Mouse (Mus musculus): Measurements from ENCODE around the gene Slc35f4. TPM values are rescaled to one million over a fixed set of nuclear protein-coding genes. Genes with fewer than 3 reads are reported as not detected.
"Not testable (repeated sequence)": the region's sequence is repeated elsewhere in the genome, so short reads cannot be mapped to it uniquely, and the experiment has no call there.

The Slc35f4 gene
- total RNA-seq, 2 experiments from 2014 or later: not detected

DNA sequence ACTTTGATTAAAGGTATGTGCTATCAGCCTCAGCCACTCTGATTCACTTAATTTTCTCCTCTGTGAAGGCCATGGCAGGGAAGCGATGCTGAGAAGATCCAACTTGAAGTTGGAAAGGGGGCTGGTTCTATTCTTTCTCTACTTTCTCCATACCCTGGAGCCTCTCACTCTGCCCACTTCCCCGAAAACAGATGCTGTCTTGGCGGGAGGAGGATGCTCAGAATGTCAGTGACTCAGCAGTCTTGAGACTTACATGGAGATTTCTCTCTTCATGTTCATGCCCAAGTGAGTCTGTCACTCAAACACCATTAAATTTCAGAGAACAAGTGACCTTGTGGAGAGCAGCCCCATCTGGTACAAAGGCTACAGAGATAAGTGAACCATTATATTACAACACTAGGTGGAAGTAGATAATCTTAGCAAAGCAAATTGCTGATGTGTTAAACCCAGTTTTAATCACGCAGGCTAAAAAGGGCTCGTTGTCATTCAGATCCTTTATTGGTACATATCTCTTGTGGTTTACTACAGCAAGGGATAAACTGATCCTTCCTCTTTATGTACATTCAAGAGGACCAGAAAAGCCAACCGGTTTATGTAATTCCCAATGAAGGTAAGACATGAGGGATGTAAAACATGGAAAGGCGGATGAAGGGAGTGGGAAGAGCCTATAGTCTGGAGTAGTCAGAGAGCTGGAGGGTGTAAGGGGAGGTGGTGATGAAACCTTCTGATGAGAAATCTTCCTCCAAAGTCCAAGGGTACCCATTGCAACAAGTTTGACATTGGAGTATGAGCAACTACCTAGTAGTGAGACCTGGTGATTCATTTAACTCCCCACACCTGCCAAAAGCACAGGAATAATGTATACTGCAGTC, 241.8 kb downstream of the Slc35f4 start:
- DNase-seq (ENCODE audit: low spot score in 2 of 2): no peak

DNA sequence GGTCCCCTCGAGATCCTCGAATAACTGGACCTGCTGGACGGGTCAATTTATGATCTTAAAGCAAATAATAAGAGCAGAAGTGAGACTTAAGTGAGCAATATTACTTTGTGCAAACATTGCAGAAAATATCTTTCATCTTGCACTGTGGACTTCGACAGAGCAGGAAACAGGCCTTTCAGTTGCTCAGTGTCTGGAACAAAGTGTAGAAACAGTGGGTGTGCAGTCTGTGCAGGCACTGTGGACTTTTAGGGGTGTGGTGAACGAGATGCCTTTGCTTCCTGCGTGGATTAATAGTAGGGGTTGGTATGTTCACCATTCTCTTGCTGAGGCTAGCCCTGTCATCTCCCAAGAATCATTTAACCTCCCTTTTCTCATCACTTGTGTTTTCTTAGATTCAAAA, 247.0 kb downstream of the Slc35f4 start:
- no peak for DNase-seq (ENCODE audit: low spot score in 2 of 2)

DNA sequence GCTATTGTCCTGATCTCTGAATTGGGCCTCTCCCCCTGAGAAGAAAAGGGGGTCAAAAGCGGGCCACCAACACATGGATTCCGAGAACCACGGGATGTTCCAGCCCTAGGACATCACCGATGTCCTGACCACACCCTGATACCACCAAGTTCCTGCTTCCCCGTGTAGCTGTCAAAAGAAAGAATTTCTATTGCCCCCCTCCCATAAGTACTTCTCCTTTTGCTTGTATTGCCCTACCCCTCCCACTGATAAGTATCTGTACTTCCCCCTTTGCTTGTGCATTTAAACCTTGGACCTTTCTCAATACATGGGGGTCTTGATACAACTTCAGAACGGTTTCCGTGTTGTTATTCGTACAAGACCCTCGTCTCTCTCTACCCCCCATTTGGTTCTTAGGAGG, 247.4 kb downstream of the Slc35f4 start:
- DNase-seq (ENCODE audit: low spot score in 2 of 2): not testable (repeated sequence)

DNA sequence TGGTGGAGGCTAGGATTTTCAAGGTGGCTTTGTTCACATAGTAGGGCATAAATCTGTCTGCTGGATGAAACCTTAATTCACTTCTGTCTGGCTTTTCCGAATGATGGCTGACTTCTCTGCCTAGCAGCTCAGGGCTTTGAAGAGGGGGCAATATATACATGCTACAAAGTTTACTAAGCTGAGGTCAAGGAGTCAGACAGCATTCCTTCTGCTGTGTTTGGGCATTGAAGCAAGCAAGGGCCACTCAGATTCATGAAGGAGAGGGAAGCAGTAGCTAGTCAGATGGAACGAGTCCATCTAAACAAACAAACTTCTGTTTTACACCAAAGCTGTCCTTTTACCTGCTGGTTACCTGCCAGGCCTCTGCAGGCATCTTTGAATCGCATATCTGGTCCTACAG, 248.2 kb downstream of the Slc35f4 start:
- no peak for DNase-seq (ENCODE audit: low spot score in 2 of 2)

DNA sequence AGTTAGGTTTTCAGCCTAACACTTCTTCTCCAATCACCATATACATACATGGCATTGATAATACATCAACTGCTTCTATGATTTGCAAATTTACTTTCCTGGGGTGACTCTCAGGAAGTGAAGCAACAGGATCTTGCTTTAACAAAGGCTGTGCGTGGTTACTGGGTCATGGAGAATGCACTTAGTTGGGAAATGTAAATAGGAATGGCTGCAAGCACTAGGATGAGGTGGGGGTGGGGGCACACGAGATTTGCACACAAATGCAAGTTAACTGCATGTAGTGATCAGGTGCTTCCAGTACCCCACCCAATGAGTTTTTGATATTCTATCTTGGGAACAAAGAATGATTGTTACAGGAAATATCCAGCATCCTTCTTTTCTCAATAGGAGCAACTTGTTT, 250.5 kb downstream of the Slc35f4 start:
- DNase-seq (ENCODE audit: low spot score in 2 of 2): no peak

DNA sequence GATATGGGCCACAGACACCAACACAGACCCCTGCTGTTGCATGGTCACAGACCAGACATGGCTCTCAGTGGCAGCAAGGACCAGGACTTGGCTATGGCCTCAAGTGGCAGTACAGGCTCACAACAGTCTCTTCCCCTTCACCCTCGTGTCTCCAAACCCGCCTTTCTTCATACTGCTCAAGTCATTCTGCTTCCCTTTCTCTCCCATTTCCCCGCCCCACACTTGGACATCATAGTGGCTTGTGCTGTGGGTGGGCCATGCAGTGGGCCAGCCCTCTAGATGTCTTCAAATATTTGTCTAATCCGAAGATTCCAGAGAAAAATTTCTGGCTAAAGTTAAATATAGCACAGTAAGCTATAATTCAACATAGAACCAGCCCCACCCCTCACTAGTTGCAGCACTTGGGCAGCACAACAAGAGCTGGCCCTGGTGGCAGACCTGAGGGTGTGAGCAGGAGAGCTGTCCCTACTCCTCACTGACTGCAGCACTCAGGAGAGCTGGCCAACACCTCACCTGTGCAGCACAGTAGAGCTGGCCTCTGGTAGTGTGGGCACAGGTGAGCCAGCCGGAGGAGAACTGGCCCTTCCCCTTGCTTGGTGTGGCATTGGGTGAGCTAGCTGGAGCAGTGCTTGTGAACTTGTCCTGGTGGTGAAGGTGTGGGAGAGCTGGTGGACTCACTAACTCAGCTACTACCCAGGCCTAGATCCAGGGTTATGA, 260.4 kb downstream of the Slc35f4 start:
- DNase-seq (ENCODE audit: low spot score in 2 of 2): no peak

Small RNA genes lying within 50 kb of the gene (microRNA-seq; reads per million reads assigned to microRNA genes)
- gene Gm22949: not detected
